Mouse (Mus musculus): ENCODE measurements around the gene Rpgrip1. TPM values are rescaled to one million over a fixed set of nuclear protein-coding genes. Genes with fewer than 3 reads are reported as not detected.

The Rpgrip1 gene
- polyA plus RNA-seq, 1 experiment from 2014 or later = 23.2 TPM

DNA sequence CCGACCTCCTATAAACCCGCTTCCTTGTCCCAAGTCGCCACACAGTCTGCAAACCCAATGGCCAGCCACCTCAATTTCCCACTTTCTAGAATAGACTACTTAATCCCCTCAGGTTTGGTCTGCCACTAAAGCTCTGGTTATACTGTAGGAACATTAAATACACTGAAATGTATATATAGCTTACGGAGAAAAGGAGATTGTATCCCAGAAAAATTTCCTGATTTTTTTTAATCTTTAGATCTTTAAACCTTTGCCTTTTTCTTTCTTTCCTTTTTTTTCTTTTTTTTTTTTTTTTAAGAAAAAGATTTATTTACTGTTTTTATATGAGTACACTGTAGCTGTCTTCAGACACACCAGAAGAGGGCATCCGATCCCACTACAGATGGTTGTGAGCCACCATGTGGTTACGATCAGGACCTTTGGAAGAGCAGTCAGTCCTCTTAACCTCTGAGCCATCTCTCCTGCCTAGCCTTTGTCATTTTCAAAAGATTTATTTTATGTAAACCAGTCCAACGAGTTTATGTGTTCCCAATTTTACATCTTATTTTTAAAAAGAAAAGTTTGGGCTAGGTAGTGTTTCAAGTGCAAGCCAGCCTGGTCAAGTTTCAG is 5.7 kb upstream of the Rpgrip1 start:
- WGBS = 28% methylated on average over 7 of the region's 7 CpGs
- Histone ChIP-seq H3K9me3 (ENCODE audit: control insufficient read depth) (no peaks in the 10 kb centered on the region), H3K36me3 (ENCODE audit: control insufficient read depth, insufficient read depth) (0 out of 2 replicates have a peak, but pooled peaks cover 3% of the 10 kb centered on the region), H3K27ac (ENCODE audit: low read depth, low read length) (peak overlapping the region; percentile 68), H3K4me2 (replicated peaks; ENCODE audit: low read depth) (peak overlapping the region; percentile 55), H3K27me3 (replicated peaks; ENCODE audit: control insufficient read depth, insufficient read depth, low read length) (no peaks in the 10 kb centered on the region), H3K4me3 (ENCODE audit: low read depth, low read length) (peak overlapping the region; percentile 21; the same call in 1 of the 2 replicates), H3K9ac (ENCODE audit: low read depth, low read length) (peak overlapping the region; percentile 27), H3K4me1 (replicated peaks; ENCODE audit: control insufficient read depth, insufficient read depth, low read length) (peaks cover 13% of the 10 kb centered on the region; the same call in 1 of the 2 replicates)
- peak; percentile 39 for TF ChIP-seq CTCF (IDR thresholded peaks at IDR 0.05; ENCODE audit: low read depth)
- ATAC-seq = no peak; the same call in 1 of the 2 replicates

- Histone ChIP-seq H3K27me3 (replicated peaks; ENCODE audit: control insufficient read depth, insufficient read depth, low read length) (no peaks in the 10 kb centered on the region), H3K4me3 (ENCODE audit: low read depth, low read length) (no peak overlapping the region), H3K27ac (ENCODE audit: low read depth, low read length) (no peak overlapping the region), H3K4me2 (replicated peaks; ENCODE audit: low read depth) (no peak overlapping the region), H3K36me3 (ENCODE audit: control insufficient read depth, insufficient read depth) (0 out of 2 replicates have a peak, but pooled peaks cover 3% of the 10 kb centered on the region), H3K4me1 (replicated peaks; ENCODE audit: control insufficient read depth, insufficient read depth, low read length) (peaks cover 13% of the 10 kb centered on the region; the same call in 1 of the 2 replicates), H3K9me3 (ENCODE audit: control insufficient read depth) (no peaks in the 10 kb centered on the region), H3K9ac (ENCODE audit: low read depth, low read length) (no peak overlapping the region)
- 20% methylated on average over 2 of the region's 2 CpGs for WGBS
- ATAC-seq = no peak
- no peak for TF ChIP-seq CTCF (IDR thresholded peaks at IDR 0.05; ENCODE audit: low read depth)
Observed at GRCm38 (mm10) chr14:52105308-52105707, 5.2 kb upstream of the Rpgrip1 start.

DNA sequence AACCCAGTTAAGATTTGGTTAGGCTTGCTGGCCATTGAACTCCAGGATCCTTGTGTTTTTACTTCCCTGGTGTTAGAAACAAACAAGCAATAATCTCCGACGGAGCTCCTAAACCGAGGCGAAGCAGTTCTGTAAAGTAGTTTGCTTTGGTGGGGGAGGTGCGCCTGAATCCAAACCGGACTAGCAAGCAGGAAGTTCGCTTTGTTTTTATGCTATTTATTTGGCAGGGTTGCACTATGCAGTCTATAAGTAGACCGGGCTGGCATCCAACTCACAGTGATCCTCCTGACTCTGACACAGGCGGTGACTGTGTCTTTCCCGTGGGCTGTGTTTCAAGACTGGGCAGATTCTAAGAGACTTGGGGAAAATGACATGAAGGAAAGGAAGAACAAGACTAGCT is 3.8 kb upstream of the Rpgrip1 start:
- peak overlapping the region; percentile 39 for H3K4me2 ChIP-seq (replicated peaks; ENCODE audit: low read depth)
- H3K36me3 ChIP-seq (ENCODE audit: control insufficient read depth, insufficient read depth) = 0 out of 2 replicates have a peak, but pooled peaks cover under 1% of the 10 kb centered on the region
- ATAC-seq = no peak
- TF ChIP-seq CTCF (IDR thresholded peaks at IDR 0.05; ENCODE audit: low read depth) = no peak
- H3K9ac ChIP-seq (ENCODE audit: low read depth, low read length) = no peak overlapping the region
- peak overlapping the region; percentile 76 for H3K27ac ChIP-seq (ENCODE audit: low read depth, low read length)
- WGBS = 8% methylated on average over 10 of the region's 10 CpGs
- H3K4me1 ChIP-seq (replicated peaks; ENCODE audit: control insufficient read depth, insufficient read depth, low read length) = peaks cover 9% of the 10 kb centered on the region; the same call in 1 of the 2 replicates
- H3K27me3 ChIP-seq (replicated peaks; ENCODE audit: control insufficient read depth, insufficient read depth, low read length) = no peaks in the 10 kb centered on the region
- no peak overlapping the region for H3K4me3 ChIP-seq (ENCODE audit: low read depth, low read length)
- no peaks in the 10 kb centered on the region for H3K9me3 ChIP-seq (ENCODE audit: control insufficient read depth)

GRCm38 (mm10) chr14:52108025-52108424 is 2.5 kb upstream of the Rpgrip1 start:
- no peak for ATAC-seq
- Histone ChIP-seq H3K9ac (ENCODE audit: low read depth, low read length) (no peak overlapping the region), H3K4me1 (replicated peaks; ENCODE audit: control insufficient read depth, insufficient read depth, low read length) (peaks cover 6% of the 10 kb centered on the region; the same call in 1 of the 2 replicates), H3K27ac (ENCODE audit: low read depth, low read length) (no peak overlapping the region), H3K4me2 (replicated peaks; ENCODE audit: low read depth) (no peak overlapping the region), H3K36me3 (ENCODE audit: control insufficient read depth, insufficient read depth) (no peaks in the 10 kb centered on the region), H3K27me3 (replicated peaks; ENCODE audit: control insufficient read depth, insufficient read depth, low read length) (no peaks in the 10 kb centered on the region), H3K4me3 (ENCODE audit: low read depth, low read length) (no peak overlapping the region), H3K9me3 (ENCODE audit: control insufficient read depth) (no peaks in the 10 kb centered on the region)
- 86% methylated on average over 2 of the region's 2 CpGs for WGBS
- no peak for TF ChIP-seq CTCF (IDR thresholded peaks at IDR 0.05; ENCODE audit: low read depth)

GRCm38 (mm10) chr14:52114101-52114500 is 3.6 kb downstream of the Rpgrip1 start:
- Histone ChIP-seq H3K9ac (ENCODE audit: low read depth, low read length) (no peak overlapping the region), H3K27me3 (replicated peaks; ENCODE audit: control insufficient read depth, insufficient read depth, low read length) (no peaks in the 10 kb centered on the region), H3K27ac (ENCODE audit: low read depth, low read length) (no peak overlapping the region), H3K9me3 (ENCODE audit: control insufficient read depth) (no peaks in the 10 kb centered on the region), H3K4me3 (ENCODE audit: low read depth, low read length) (no peak overlapping the region), H3K4me2 (replicated peaks; ENCODE audit: low read depth) (no peak overlapping the region), H3K4me1 (replicated peaks; ENCODE audit: control insufficient read depth, insufficient read depth, low read length) (no peaks in the 10 kb centered on the region), H3K36me3 (ENCODE audit: control insufficient read depth, insufficient read depth) (no peaks in the 10 kb centered on the region)
- 89% methylated on average over 1 of the region's 1 CpGs for WGBS
- no peak for TF ChIP-seq CTCF (IDR thresholded peaks at IDR 0.05; ENCODE audit: low read depth)
- ATAC-seq = no peak

DNA sequence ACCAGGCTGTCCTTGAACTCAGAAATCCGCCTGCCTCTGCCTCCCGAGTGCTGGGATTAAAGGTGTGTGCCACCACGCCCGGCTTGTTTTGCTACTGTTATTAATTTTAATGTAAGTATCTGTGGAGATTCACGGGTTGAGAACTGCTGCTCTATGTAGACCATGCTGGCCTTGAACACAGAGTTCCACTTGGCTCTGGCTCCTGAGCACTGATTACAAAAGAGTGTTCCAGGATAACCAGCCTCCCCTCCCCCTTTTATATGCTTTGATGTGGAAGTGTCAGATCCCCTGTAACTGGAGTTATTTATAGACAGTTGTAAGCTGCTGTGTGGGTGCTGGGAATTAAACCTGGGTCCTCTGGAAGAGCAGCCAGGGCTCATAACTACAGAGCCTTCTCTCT is 6.7 kb downstream of the Rpgrip1 start:
- TF ChIP-seq CTCF (IDR thresholded peaks at IDR 0.05; ENCODE audit: low read depth) = no peak
- Histone ChIP-seq H3K9me3 (ENCODE audit: control insufficient read depth) (no peaks in the 10 kb centered on the region), H3K36me3 (ENCODE audit: control insufficient read depth, insufficient read depth) (no peaks in the 10 kb centered on the region), H3K4me1 (replicated peaks; ENCODE audit: control insufficient read depth, insufficient read depth, low read length) (no peaks in the 10 kb centered on the region), H3K4me2 (replicated peaks; ENCODE audit: low read depth) (no peak overlapping the region), H3K4me3 (ENCODE audit: low read depth, low read length) (no peak overlapping the region), H3K27me3 (replicated peaks; ENCODE audit: control insufficient read depth, insufficient read depth, low read length) (no peaks in the 10 kb centered on the region), H3K27ac (ENCODE audit: low read depth, low read length) (no peak overlapping the region), H3K9ac (ENCODE audit: low read depth, low read length) (no peak overlapping the region)
- no peak for ATAC-seq
- WGBS = 85% methylated on average over 5 of the region's 5 CpGs
